Mouse (Mus musculus): Measurements from ENCODE around the gene Tpt1.

The Tpt1 gene

DNA sequence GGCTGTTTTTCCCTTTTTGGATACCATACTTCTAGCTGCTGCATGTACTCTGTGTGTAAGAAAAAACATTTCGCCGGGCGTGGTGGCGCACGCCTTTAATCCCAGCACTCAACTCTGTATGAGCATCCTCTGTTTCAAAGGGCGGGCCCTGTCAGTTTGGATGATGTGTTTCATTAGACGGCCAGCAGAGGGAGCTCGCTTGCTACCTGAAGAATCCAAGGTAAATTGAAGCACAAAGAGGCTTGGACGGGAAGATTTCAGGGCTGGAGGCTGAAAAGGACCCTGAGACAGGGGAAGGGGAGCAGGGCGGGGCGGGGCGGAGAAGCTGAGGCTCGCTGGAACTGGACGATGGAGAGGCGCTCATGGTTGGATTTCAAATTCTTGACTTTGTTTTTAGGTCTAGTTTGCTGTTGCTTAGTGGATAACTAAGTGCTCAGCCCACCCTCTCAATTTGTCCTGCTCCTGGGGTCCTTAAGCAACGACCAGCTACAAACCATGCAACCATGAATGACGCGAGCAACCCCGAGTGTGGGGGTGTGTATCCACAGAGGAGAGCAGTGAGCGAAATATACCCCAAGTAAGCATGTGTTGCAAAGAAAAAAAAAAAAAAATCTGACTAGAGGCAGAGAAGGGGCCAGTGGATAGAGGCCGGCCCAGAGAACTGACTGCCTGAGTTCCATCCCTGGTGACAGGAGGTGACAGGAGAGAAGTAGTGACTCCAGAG, 31.6 kb downstream of the Tpt1 start:
- DNase-seq (ENCODE audit: low read depth, low spot score): peak; percentile 67

DNA sequence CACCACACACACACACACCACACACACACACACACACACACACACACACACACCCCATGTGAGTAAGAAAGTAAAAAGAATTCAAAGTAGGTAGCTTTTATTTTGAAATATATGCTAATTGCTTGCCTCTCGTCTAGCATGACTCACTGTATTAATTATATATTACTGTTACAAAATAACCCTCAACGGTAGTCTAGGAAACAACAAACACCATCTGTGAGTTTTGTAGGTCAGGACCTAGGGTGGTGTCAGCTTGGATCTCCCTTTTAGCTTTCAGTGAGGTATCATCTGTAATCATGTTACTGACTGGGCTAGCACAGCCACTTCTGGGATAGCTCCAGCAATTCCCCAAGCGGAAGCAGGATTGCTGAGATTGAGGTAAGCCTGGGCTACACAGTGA, 32.4 kb downstream of the Tpt1 start:
- no peak for DNase-seq (ENCODE audit: low read depth, low spot score)

DNA sequence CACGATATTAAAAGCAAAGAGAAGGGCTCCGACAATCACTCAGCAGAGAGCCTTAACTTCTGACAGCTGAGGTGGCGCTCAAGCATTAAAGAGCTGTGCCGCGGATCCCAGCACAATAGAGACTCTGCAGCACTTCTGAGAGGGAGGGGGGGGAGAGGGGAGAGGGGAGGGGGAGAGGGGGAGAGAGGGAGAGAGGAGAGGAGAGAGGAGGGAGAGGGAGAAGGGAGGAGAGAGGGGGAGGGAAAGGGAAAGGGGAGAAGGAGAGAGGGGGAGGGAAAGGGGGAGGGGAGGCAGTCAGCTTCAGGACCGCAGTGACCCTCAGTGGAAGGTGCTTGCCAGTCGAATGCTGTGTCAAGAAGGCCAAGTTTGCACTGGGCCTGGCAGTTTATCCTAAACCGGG, 34.1 kb downstream of the Tpt1 start:
- no peak for DNase-seq (ENCODE audit: low read depth, low spot score)

DNA sequence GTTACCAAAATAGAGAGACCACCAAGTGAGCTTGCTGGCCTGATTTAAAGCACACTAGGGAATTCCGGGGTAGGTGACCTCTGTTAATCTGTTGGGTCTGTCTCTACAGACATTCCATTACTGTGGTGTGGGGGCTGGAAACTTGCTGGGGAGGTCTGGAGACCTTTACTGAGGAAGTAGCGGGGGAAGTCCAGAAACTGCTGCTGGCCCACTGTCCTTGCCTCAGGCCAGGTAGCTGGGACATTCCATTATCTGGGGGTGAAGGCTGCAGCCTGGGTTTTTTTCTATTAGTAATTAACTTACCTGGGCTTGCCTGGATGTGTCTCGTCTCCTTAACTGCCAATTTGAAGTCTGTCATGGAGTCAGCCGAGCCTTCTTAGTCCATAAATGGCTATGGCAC, 37.0 kb downstream of the Tpt1 start:
- DNase-seq (ENCODE audit: low read depth, low spot score): no peak

DNA sequence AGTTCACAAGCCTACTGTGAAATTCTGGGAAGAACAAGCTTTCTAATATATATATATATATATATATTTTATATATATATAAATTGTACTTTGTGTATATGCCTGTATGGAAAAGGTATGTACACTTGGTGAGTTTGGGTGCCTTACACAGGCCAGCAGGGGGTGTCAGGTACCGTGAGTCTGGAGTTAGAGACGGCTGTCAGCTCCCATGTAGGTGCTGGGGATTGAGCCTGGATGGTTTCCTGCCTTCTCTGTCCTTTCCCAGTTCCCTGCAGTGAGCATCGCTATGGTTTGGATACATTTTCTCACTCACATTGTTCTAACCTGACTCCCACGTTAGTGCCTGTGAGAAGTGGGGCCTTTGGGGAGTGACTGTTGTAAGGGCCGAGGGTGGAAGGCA, 38.4 kb downstream of the Tpt1 start:
- DNase-seq (ENCODE audit: low read depth, low spot score): no peak

DNA sequence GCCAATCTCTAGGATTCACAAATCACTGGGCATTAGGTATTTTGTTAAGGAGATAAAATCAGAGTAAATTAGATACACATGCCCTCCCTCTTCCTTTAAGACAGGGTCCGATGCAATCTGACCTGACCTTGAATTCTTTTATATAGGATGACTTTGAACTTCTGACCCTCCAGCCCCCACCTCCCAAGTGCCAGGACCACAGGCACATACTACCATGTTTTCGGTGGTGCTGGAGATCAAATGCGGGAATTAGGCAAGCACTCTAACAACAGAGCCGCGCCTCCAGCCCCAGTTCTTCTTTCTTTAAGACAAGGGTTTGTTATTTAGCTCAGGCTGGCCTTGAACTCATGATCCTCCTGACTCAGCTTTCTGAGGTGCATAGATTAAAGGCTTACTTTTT, 39.0 kb downstream of the Tpt1 start:
- no peak for DNase-seq (ENCODE audit: low read depth, low spot score)

DNA sequence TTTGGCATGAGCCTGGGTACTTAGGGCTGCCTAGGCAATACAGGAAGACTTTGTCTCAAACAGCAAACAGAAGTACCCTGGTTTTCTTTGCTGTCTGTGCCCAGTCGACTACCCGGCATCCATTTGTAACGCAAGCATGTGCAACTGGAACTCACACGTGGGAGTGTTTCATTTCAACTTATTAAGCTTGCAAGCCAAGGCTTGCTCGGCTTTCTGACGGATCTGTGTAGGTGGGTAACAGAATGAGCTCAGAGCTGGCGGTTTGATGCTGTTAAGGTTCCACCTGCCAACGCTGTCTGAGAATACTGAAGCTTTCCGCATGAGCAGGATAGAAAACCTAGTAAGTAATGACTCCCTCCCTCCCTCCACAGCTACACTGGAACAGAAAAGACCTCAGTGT, 47.2 kb downstream of the Tpt1 start:
- DNase-seq (ENCODE audit: low read depth, low spot score): no peak
